Mouse (Mus musculus) kidney, postnatal 4 days (tissue): Measurements from ENCODE around the gene Brinp3.
A peak's percentile ranks its signal among the peaks of the same experiment; 100 is the strongest.
"Not testable (repeated sequence)": the region's sequence is repeated elsewhere in the genome, so short reads cannot be mapped to it uniquely, and the experiment has no call there.

ENCODE experiments used
- DNase-seq, 2 experiments: peaks; one replicate each; pipeline ENCODE4 v3.0.0; 2021; ENCODE audit warnings: mixed read lengths in 2 of 2

Gene Brinp3

GRCm38 (mm10) chr1:146494681-146495331 is at the start of gene Brinp3:
Brinp3 (plus strand) TSS chr1:146494760.
- no peak for DNase-seq

GRCm38 (mm10) chr1:146494221-146494620 is 339 bp upstream of the Brinp3 start:
- DNase-seq, result no peak

GRCm38 (mm10) chr1:146495386-146495785 is 826 bp downstream of the Brinp3 start:
- no peak for DNase-seq

- DNase-seq, result peak; percentile 5 to 13
These were observed 3.0 kb downstream of the Brinp3 start for GRCm38 (mm10) chr1:146497381-146498081.

GRCm38 (mm10) chr1:146498085-146498779 is 3.7 kb downstream of the Brinp3 start:
- DNase-seq, result peak; percentile 3 to 6

GRCm38 (mm10) chr1:146498780-146499114 is 4.2 kb downstream of the Brinp3 start:
- DNase-seq, result peak in 1 of 2 experiments; percentile 1

- DNase-seq, result no peak
These were observed 20.8 kb downstream of the Brinp3 start for GRCm38 (mm10) chr1:146515377-146515776.

GRCm38 (mm10) chr1:146523727-146524573 is 29.4 kb downstream of the Brinp3 start:
- no peak for DNase-seq

- DNase-seq, result no peak
These were observed 34.0 kb downstream of the Brinp3 start for GRCm38 (mm10) chr1:146528572-146528971.

GRCm38 (mm10) chr1:146546847-146547428 is 52.4 kb downstream of the Brinp3 start:
- no peak for DNase-seq

- no peak for DNase-seq
These were observed 62.4 kb downstream of the Brinp3 start for GRCm38 (mm10) chr1:146556982-146557381.

- no peak for DNase-seq
These were observed 67.6 kb downstream of the Brinp3 start for GRCm38 (mm10) chr1:146562144-146562543.

GRCm38 (mm10) chr1:146584181-146584580 is 89.6 kb downstream of the Brinp3 start:
- DNase-seq, result no peak

- no peak for DNase-seq
These were observed 138.3 kb downstream of the Brinp3 start for GRCm38 (mm10) chr1:146632895-146633294.

- DNase-seq, result no peak
These were observed 162.7 kb downstream of the Brinp3 start for GRCm38 (mm10) chr1:146657214-146657613.

GRCm38 (mm10) chr1:146700724-146701123 is 206.2 kb downstream of the Brinp3 start:
- no peak for DNase-seq

- DNase-seq, result no peak
These were observed 225.0 kb downstream of the Brinp3 start for GRCm38 (mm10) chr1:146719556-146719955.

GRCm38 (mm10) chr1:146724784-146725513 is 230.4 kb downstream of the Brinp3 start:
- not testable (repeated sequence) for DNase-seq

GRCm38 (mm10) chr1:146751066-146751465 is 256.5 kb downstream of the Brinp3 start:
- no peak for DNase-seq

- no peak for DNase-seq
These were observed 288.7 kb downstream of the Brinp3 start for GRCm38 (mm10) chr1:146783259-146783658.

- DNase-seq, result no peak
These were observed 292.7 kb downstream of the Brinp3 start for GRCm38 (mm10) chr1:146787236-146787635.

GRCm38 (mm10) chr1:146792826-146793225 is 298.3 kb downstream of the Brinp3 start:
- peak in 1 of 2 experiments; percentile 2 for DNase-seq
